Mouse (Mus musculus) left cerebral cortex, adult 2 months (tissue): ENCODE measurements at regions not wholly inside any gene's neighbourhood (a gene's known extent, or its start where the extent isn't known, plus 50 kb on each side); places are given as distances from the start of the nearest gene placed in this dataset.

ENCODE experiments used
- DNase-seq, 2 experiments: peaks; one replicate each; pipeline ENCODE4 v3.0.0; 2021 to 2022; ENCODE audit warnings: low spot score in 2 of 2, mixed read lengths in 1 of 2; ENCODE audit errors: extremely low spot score in 1 of 2
- H3K27ac ChIP-seq: fragments of 200-600 bp; 2 replicates; pipeline ENCODE4 v1.8.1; 2022
- H3K4me3 ChIP-seq: fragments of 200-600 bp; 2 replicates; pipeline ENCODE4 v1.8.1; 2022
- CTCF ChIP-seq: fragments of 200-600 bp; IDR thresholded peaks from 2 replicates; pipeline ENCODE4 v1.8.1; 2022; ENCODE audit warnings: antibody characterized with exemption, mild to moderate bottlenecking, moderate library complexity
- intact Hi-C: fragments of 180-260 bp; cut with DNase I; formaldehyde crosslinking; loops from one replicate; pipeline ENCODE4 v1.15.1; 2025

- no peak overlapping the region for H3K27ac ChIP-seq
- no peak for TF ChIP-seq CTCF
- intact Hi-C loops = no loop called here
- DNase-seq = no peak
- H3K4me3 ChIP-seq = no peak overlapping the region
Measured at GRCm38 (mm10) chr1:125100596-125100995, 334.9 kb downstream of the Actr3 start.

- Histone ChIP-seq H3K27ac (no peak overlapping the region), H3K4me3 (no peak overlapping the region)
- DNase-seq = no peak
- intact Hi-C loops = no loop called here
- TF ChIP-seq CTCF = no peak
Measured at GRCm38 (mm10) chr1:125084906-125085305, 350.6 kb downstream of the Actr3 start.

- no peak for TF ChIP-seq CTCF
- H3K4me3 ChIP-seq = no peak overlapping the region
- H3K27ac ChIP-seq = no peak overlapping the region
- intact Hi-C loops = no loop called here
- no peak for DNase-seq
Measured at GRCm38 (mm10) chr1:125039572-125040326, 395.8 kb downstream of the Actr3 start.

- no peak overlapping the region for H3K27ac ChIP-seq
- intact Hi-C loops = no loop called here
- DNase-seq = no peak
- H3K4me3 ChIP-seq = no peak overlapping the region
- no peak for TF ChIP-seq CTCF
Measured at GRCm38 (mm10) chr1:125013301-125013700, 422.2 kb downstream of the Actr3 start.

- Histone ChIP-seq H3K4me3 (no peak overlapping the region), H3K27ac (no peak overlapping the region)
- no peak for DNase-seq
- intact Hi-C loops = no loop called here
- TF ChIP-seq CTCF = no peak
Measured at GRCm38 (mm10) chr1:125011893-125012292, 423.6 kb downstream of the Actr3 start.

- Histone ChIP-seq H3K27ac (no peak overlapping the region), H3K4me3 (no peak overlapping the region)
- no peak for DNase-seq
- intact Hi-C loops = no loop called here
- no peak for TF ChIP-seq CTCF
Measured at GRCm38 (mm10) chr1:124997577-124997976, 437.9 kb downstream of the Actr3 start.

GRCm38 (mm10) chr1:124950849-124951248, 484.7 kb downstream of the Actr3 start:
- DNase-seq = no peak
- Histone ChIP-seq H3K27ac (no peak overlapping the region), H3K4me3 (no peak overlapping the region)
- intact Hi-C loops = no loop called here
- no peak for TF ChIP-seq CTCF

- H3K27ac ChIP-seq = no peak overlapping the region
- H3K4me3 ChIP-seq = no peak overlapping the region
- DNase-seq = no peak
- TF ChIP-seq CTCF = no peak
- intact Hi-C loops = no loop called here
Measured at GRCm38 (mm10) chr1:124904373-124904772, 531.2 kb downstream of the Actr3 start.

GRCm38 (mm10) chr1:124871148-124871547, 564.4 kb downstream of the Actr3 start:
- intact Hi-C loops = no loop called here
- DNase-seq = no peak
- TF ChIP-seq CTCF = no peak; the same call in 1 of the 2 replicates
- Histone ChIP-seq H3K27ac (no peak overlapping the region), H3K4me3 (no peak overlapping the region; the same call in 1 of the 2 replicates)

- no peak overlapping the region for H3K4me3 ChIP-seq
- no peak for DNase-seq
- no peak for TF ChIP-seq CTCF
- intact Hi-C loops = no loop called here
- no peak overlapping the region for H3K27ac ChIP-seq
Measured at GRCm38 (mm10) chr1:124866248-124866647, 569.3 kb downstream of the Actr3 start.

GRCm38 (mm10) chr1:124845681-124846080, 589.8 kb downstream of the Actr3 start:
- no peak for TF ChIP-seq CTCF
- Histone ChIP-seq H3K4me3 (peak overlapping the region; percentile 51), H3K27ac (peak overlapping the region; percentile 90)
- peak in 1 of 2 experiments; percentile 19 for DNase-seq
- intact Hi-C loops = loop anchor here (10.0 kb wide), 1 partner anchor 131 kb away; no protein-coding TSS in a partner anchor

- intact Hi-C loops = no loop called here
- Histone ChIP-seq H3K4me3 (no peak overlapping the region), H3K27ac (peak overlapping the region; percentile 20; the same call in 1 of the 2 replicates)
- no peak for DNase-seq
- TF ChIP-seq CTCF = no peak
Measured at GRCm38 (mm10) chr1:124825717-124826116, 609.8 kb downstream of the Actr3 start.

GRCm38 (mm10) chr1:124793026-124793425, 642.5 kb downstream of the Actr3 start:
- intact Hi-C loops = no loop called here
- TF ChIP-seq CTCF = no peak
- Histone ChIP-seq H3K27ac (no peak overlapping the region), H3K4me3 (no peak overlapping the region)
- DNase-seq = no peak
